ENCODE assay signal across 22 mouse cellular contexts in genomic region chr2:84622668-84623067, GRCm38 (mm10). TPM values are rescaled to one million over a fixed set of nuclear protein-coding genes. Genes with fewer than 3 reads are reported as not detected.
DNase-seq lines count a peak whose midpoint lies in the region; ATAC-seq and TF ChIP-seq lines count a peak whose summit lies in the region.
"Had no signal": no experiment of that assay in that cellular context is flagged by ENCODE, and none has a peak within 500 bp of the region (broad histone marks: within the 10 kb centered on the region; RNA-seq: fewer than 3 reads in every experiment).

No protein-coding gene starts in this region.

- no peak overlapping the region for H3K9ac ChIP-seq in heart, embryonic 12.5 days
- H3K9ac ChIP-seq in heart, embryonic 11.5 days (ENCODE audit: low read depth, low read length): no peak overlapping the region
- H3K9ac ChIP-seq in lung, embryonic 14.5 days: no peak overlapping the region
- H3K9ac ChIP-seq: limb, embryonic 12.5 days had no signal

- no peak overlapping the region for H3K4me2 ChIP-seq in heart, embryonic 12.5 days
- no peak overlapping the region for H3K4me2 ChIP-seq in heart, embryonic 11.5 days
- no peak overlapping the region for H3K4me2 ChIP-seq in lung, embryonic 14.5 days
- peak overlapping the region; percentile 8 for H3K4me2 ChIP-seq in myocyte (ENCODE audit: low read depth)
- H3K4me2 ChIP-seq: limb, embryonic 12.5 days had no signal

- H3K27ac ChIP-seq in heart, embryonic 12.5 days (ENCODE audit: poor library complexity, severe bottlenecking): peak overlapping the region; percentile 12; the same call in 1 of the 2 replicates
- H3K27ac ChIP-seq in heart, embryonic 11.5 days (ENCODE audit: low read depth, low read length): no peak overlapping the region
- H3K27ac ChIP-seq in lung, embryonic 14.5 days (ENCODE audit: low read depth): 0 out of 2 replicates have a peak overlapping the region, but pooled peaks have one; percentile 7
- H3K27ac ChIP-seq: hindbrain, embryonic 10.5 days; left cerebral cortex, adult 2 months; limb, embryonic 12.5 days had no signal

- TF ChIP-seq CTCF in lung, embryonic 14.5 days (IDR thresholded peaks at IDR 0.05; ENCODE audit: low read depth): no peak

- no peak for TF ChIP-seq POLR2A in myocyte (IDR thresholded peaks at IDR 0.05; ENCODE audit: insufficient read length, low read depth)

- H3K27me3 ChIP-seq in heart, embryonic 12.5 days (replicated peaks): no peaks in the 10 kb centered on the region
- no peaks in the 10 kb centered on the region for H3K27me3 ChIP-seq in heart, embryonic 11.5 days (ENCODE audit: control insufficient read depth, insufficient read depth, low read length)
- no peaks in the 10 kb centered on the region for H3K27me3 ChIP-seq in lung, embryonic 14.5 days (ENCODE audit: insufficient read depth, low read length)
- no peaks in the 10 kb centered on the region for H3K27me3 ChIP-seq in myocyte (ENCODE audit: control insufficient read depth, insufficient read depth, insufficient read length)
- H3K27me3 ChIP-seq: limb, embryonic 12.5 days had no signal

- no peak for DNase-seq in lung, embryonic 14.5 days
- no peak for DNase-seq in lung, postnatal 10 days
- peak; percentile 20 for DNase-seq in ZHBTc4 (ENCODE audit: low read depth, low spot score)
- no peak for DNase-seq in embryo, embryonic 10 days (ENCODE audit: low spot score)
- DNase-seq in adrenal gland, postnatal 14 days: no peak
- DNase-seq: cerebellum, adult 8-10 months; gastrocnemius, postnatal 14 days; kidney, postnatal 36 days; lung, postnatal 14 days; midbrain, embryonic 14.5 days; right cerebral cortex, postnatal 14 days; thymus, postnatal 36 days had no signal

- H3K4me1 ChIP-seq in heart, embryonic 12.5 days (replicated peaks): peaks cover 52% of the 10 kb centered on the region
- H3K4me1 ChIP-seq in heart, embryonic 11.5 days (ENCODE audit: control insufficient read depth, insufficient read depth, low read length): peaks cover 45% of the 10 kb centered on the region
- H3K4me1 ChIP-seq in lung, embryonic 14.5 days (ENCODE audit: insufficient read depth): no peaks in the 10 kb centered on the region; the same call in 1 of the 2 replicates

- peaks cover 75% of the 10 kb centered on the region for H3K79me2 ChIP-seq in myocyte (ENCODE audit: control insufficient read depth, insufficient read depth)

- no peak overlapping the region for H3ac ChIP-seq in myocyte (ENCODE audit: control insufficient read depth, insufficient read length)

- 75% methylated on average over 2 of the region's 2 CpGs for WGBS in heart, embryonic 12.5 days
- 73% methylated on average over 2 of the region's 2 CpGs for WGBS in heart, embryonic 11.5 days (ENCODE audit: insufficient replicate concordance)
- WGBS in lung, embryonic 14.5 days: 48% methylated on average over 2 of the region's 2 CpGs

- no peaks in the 10 kb centered on the region for H3K9me3 ChIP-seq in heart, embryonic 12.5 days (replicated peaks)
- H3K9me3 ChIP-seq in heart, embryonic 11.5 days (replicated peaks; ENCODE audit: control insufficient read depth, low read length): no peaks in the 10 kb centered on the region
- H3K9me3 ChIP-seq in lung, embryonic 14.5 days (ENCODE audit: low read depth, low read length): no peaks in the 10 kb centered on the region
- H3K9me3 ChIP-seq: G1E; hindbrain, embryonic 10.5 days; limb, embryonic 12.5 days had no signal

- H3K36me3 ChIP-seq in heart, embryonic 12.5 days: peaks cover 55% of the 10 kb centered on the region
- H3K36me3 ChIP-seq in heart, embryonic 11.5 days (ENCODE audit: control insufficient read depth, insufficient read depth, low read length): peaks cover 18% of the 10 kb centered on the region
- H3K36me3 ChIP-seq in lung, embryonic 14.5 days (ENCODE audit: insufficient read depth): peaks cover 54% of the 10 kb centered on the region
- H3K36me3 ChIP-seq in myocyte (ENCODE audit: control insufficient read depth, insufficient read depth): peaks cover 29% of the 10 kb centered on the region

- ATAC-seq in heart, embryonic 12.5 days (ENCODE audit: insufficient number of reproducible peaks, low FRiP score): no peak
- no peak for ATAC-seq in heart, embryonic 11.5 days (replicated peaks; ENCODE audit: insufficient number of reproducible peaks, low FRiP score, low TSS enrichment)
- no peak for ATAC-seq in lung, embryonic 14.5 days (ENCODE audit: insufficient read depth)

- no peak overlapping the region for H3K4me3 ChIP-seq in heart, embryonic 12.5 days
- H3K4me3 ChIP-seq in heart, embryonic 11.5 days (ENCODE audit: low read depth, low read length): no peak overlapping the region
- no peak overlapping the region for H3K4me3 ChIP-seq in lung, embryonic 14.5 days (ENCODE audit: low read depth, low read length)
- no peak overlapping the region for H3K4me3 ChIP-seq in myocyte
- H3K4me3 ChIP-seq: erythroblast, embryonic 14.5 days; hindbrain, embryonic 10.5 days; left cerebral cortex, adult 2 months; limb, embryonic 12.5 days had no signal

TF ChIP-seq in myocyte, 11 proteins besides CTCF, POLR2A, EP300 and RAD21:
- TF ChIP-seq TCF12 (IDR thresholded peaks at IDR 0.05; ENCODE audit: insufficient read depth, poor library complexity, severe bottlenecking) (no peak), REST (IDR thresholded peaks at IDR 0.05; ENCODE audit: insufficient read depth, insufficient read length) (no peak), SRF (IDR thresholded peaks at IDR 0.05; ENCODE audit: control insufficient read depth, insufficient read length, low read depth) (no peak), MYOG (IDR thresholded peaks at IDR 0.05; ENCODE audit: control insufficient read depth in 1 of 3, insufficient read depth in 1 of 3, insufficient read length in 2 of 3, low read depth in 2 of 3) (no peak), CEBPB (IDR thresholded peaks at IDR 0.05; ENCODE audit: insufficient read depth, poor library complexity, severe bottlenecking) (no peak), POLR2AphosphoS2 (IDR thresholded peaks at IDR 0.05; ENCODE audit: insufficient read length, low read depth) (no peak), MYOD1 (IDR thresholded peaks at IDR 0.05; ENCODE audit: control insufficient read depth in 1 of 3, insufficient read length in 2 of 3, low read depth in 2 of 3) (no peak), E2F4 (IDR thresholded peaks at IDR 0.05; ENCODE audit: insufficient read depth) (no peak), MAX (IDR thresholded peaks at IDR 0.05; ENCODE audit: low read depth) (no peak), USF1 (IDR thresholded peaks at IDR 0.05; ENCODE audit: low read depth) (no peak), TCF3 (IDR thresholded peaks at IDR 0.05; ENCODE audit: insufficient read length, low read depth) (no peak)

RNA-seq across cellular contexts. Expression of gene Ctnnd1, which starts 27.9 kb away (rescaled TPM):
- polyA plus RNA-seq in heart, embryonic 12.5 days (2016; fragmentation: Nextera tagmentation; extraction: Ambion mirVana): 105 and 109 TPM in 2 replicates
- 71.2 and 77.5 TPM in 2 replicates for polyA plus RNA-seq in heart, embryonic 11.5 days (2014; fragmentation: Nextera tagmentation; extraction: Ambion mirVana)
- 59.9 and 63.3 TPM in 2 replicates for polyA plus RNA-seq in lung, embryonic 14.5 days (2014; fragmentation: Nextera tagmentation; extraction: Ambion mirVana)
- 64.6 TPM for polyA plus RNA-seq in myocyte (2012; fragmentation: generic; extraction: Trizol)
- total RNA-seq in adrenal gland, postnatal 14 days (2021): 133 and 134 TPM in 2 replicates

RNA-seq across cellular contexts. Expression of gene Btbd18, which starts 36.2 kb away (rescaled TPM):
- 0.10 TPM in 2 replicates for polyA plus RNA-seq in heart, embryonic 12.5 days (2016; fragmentation: Nextera tagmentation; extraction: Ambion mirVana)
- 0.14 and 0.20 TPM in 2 replicates for polyA plus RNA-seq in heart, embryonic 11.5 days (2014; fragmentation: Nextera tagmentation; extraction: Ambion mirVana)
- 0.22 and 0.39 TPM in 2 replicates for polyA plus RNA-seq in lung, embryonic 14.5 days (2014; fragmentation: Nextera tagmentation; extraction: Ambion mirVana)
- 0.01 TPM for polyA plus RNA-seq in myocyte (2012; fragmentation: generic; extraction: Trizol)
- not detected in 2 replicates for total RNA-seq in adrenal gland, postnatal 14 days (2021)
- total RNA-seq: gastrocnemius, postnatal 14 days; left cerebral cortex, adult 2 months had no signal
- polyA plus RNA-seq: brain, embryonic 14.5 days; erythroblast, embryonic 14.5 days; G1E had no signal

RNA-seq across cellular contexts. Expression of gene Selenoh, which starts 47.9 kb away (rescaled TPM):
- 279 and 282 TPM in 2 replicates for polyA plus RNA-seq in heart, embryonic 12.5 days (2016; fragmentation: Nextera tagmentation; extraction: Ambion mirVana)
- polyA plus RNA-seq in heart, embryonic 11.5 days (2014; fragmentation: Nextera tagmentation; extraction: Ambion mirVana): 298 and 299 TPM in 2 replicates
- polyA plus RNA-seq in lung, embryonic 14.5 days (2014; fragmentation: Nextera tagmentation; extraction: Ambion mirVana): 419 and 427 TPM in 2 replicates
- 129 TPM for polyA plus RNA-seq in myocyte (2012; fragmentation: generic; extraction: Trizol)
- total RNA-seq in adrenal gland, postnatal 14 days (2021): 44.8 and 47.8 TPM in 2 replicates

RNA-seq across cellular contexts. Expression of gene Gm28635, which starts 55.2 kb away (rescaled TPM):
- not detected in 2 replicates for polyA plus RNA-seq in heart, embryonic 12.5 days (2016; fragmentation: Nextera tagmentation; extraction: Ambion mirVana)
- polyA plus RNA-seq in heart, embryonic 11.5 days (2014; fragmentation: Nextera tagmentation; extraction: Ambion mirVana): not detected in 2 replicates
- polyA plus RNA-seq in lung, embryonic 14.5 days (2014; fragmentation: Nextera tagmentation; extraction: Ambion mirVana): not detected in 2 replicates
- not detected for polyA plus RNA-seq in myocyte (2012; fragmentation: generic; extraction: Trizol)
- not detected in 2 replicates for total RNA-seq in adrenal gland, postnatal 14 days (2021)
- total RNA-seq: G1E; gastrocnemius, postnatal 14 days had no signal
- polyA plus RNA-seq: erythroblast, embryonic 14.5 days; G1E; hindbrain, embryonic 10.5 days; intestine, embryonic 14.5 days; limb, embryonic 12.5 days; midbrain, embryonic 14.5 days had no signal

RNA-seq across cellular contexts. Expression of gene Med19, which starts 55.5 kb away (rescaled TPM):
- polyA plus RNA-seq in heart, embryonic 12.5 days (2016; fragmentation: Nextera tagmentation; extraction: Ambion mirVana): 28.8 and 30.3 TPM in 2 replicates
- polyA plus RNA-seq in heart, embryonic 11.5 days (2014; fragmentation: Nextera tagmentation; extraction: Ambion mirVana): 41.8 and 42.1 TPM in 2 replicates
- 44.8 and 45.4 TPM in 2 replicates for polyA plus RNA-seq in lung, embryonic 14.5 days (2014; fragmentation: Nextera tagmentation; extraction: Ambion mirVana)
- 20.3 TPM for polyA plus RNA-seq in myocyte (2012; fragmentation: generic; extraction: Trizol)
- 20.9 and 21.4 TPM in 2 replicates for total RNA-seq in adrenal gland, postnatal 14 days (2021)
